Mouse (Mus musculus) C2C12 (cell line): ENCODE measurements at regions not wholly inside any gene's neighbourhood (a gene's known extent, or its start where the extent isn't known, plus 50 kb on each side); places are given as distances from the start of the nearest gene placed in this dataset.

Experiments
- CTCF ChIP-seq: IDR thresholded peaks from one replicate; pipeline ENCODE4 v1.5.1; 2011; ENCODE audit not compliant: control insufficient read depth, insufficient read depth, insufficient read length
- MAX ChIP-seq: IDR thresholded peaks from one replicate; pipeline ENCODE4 v1.6.1; 2011; ENCODE audit warnings: mild to moderate bottlenecking, control low read depth
- MYOG ChIP-seq: IDR thresholded peaks from one replicate; pipeline ENCODE4 v1.6.1; 2011; ENCODE audit not compliant: control insufficient read depth, insufficient read length; ENCODE audit errors: extremely low read depth
- USF1 ChIP-seq: IDR thresholded peaks from one replicate; pipeline ENCODE4 v1.6.1; 2011; ENCODE audit warnings: low read depth, mild to moderate bottlenecking, control low read depth, moderate library complexity

DNA sequence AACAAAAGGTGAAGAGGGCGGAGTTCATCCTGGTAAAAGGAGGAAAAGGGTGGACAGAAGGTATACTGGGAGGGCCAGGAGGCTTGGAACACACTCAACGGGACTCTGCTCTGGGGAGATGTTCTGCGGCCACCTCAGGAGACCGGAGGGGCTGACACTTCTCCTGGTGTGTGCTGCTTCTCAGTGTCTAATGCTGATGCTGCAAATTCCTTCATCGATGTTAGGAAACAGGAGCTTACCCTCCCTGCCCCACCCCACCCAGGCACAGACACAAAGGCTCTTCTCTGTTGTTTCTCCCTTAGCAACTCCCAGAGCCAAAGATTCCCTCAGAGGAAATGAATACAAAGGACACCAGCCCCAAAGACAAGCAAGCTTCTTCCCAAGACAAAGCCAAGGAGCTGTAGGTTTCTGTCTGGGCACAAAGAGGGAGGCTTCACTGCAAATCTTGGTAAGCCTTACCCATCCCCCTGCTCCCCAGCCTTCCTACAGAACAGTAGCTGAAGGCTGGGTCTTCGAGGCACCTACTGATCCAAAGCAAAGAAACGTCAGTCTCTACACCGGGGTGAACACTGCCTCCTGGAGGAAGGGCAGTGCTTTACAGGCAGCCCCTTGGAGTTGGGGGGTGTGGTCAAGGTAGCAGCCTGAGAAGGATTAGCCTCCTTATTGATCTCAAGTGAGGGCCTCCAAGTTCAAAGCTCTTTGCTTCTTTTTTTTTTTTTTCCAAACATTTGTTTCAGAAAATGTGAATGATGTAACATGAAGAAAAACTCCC is 128.2 kb downstream of the Hs3st3b1 start:
- TF ChIP-seq CTCF = no peak
- no peak for TF ChIP-seq MYOG
- TF ChIP-seq USF1 = no peak
- TF ChIP-seq MAX = no peak
